Mouse (Mus musculus): ENCODE measurements around the gene Wdr20. TPM values are rescaled to one million over a fixed set of nuclear protein-coding genes. Genes with fewer than 3 reads are reported as not detected.

Wdr20 gene
- total RNA-seq, 2 experiments from 2014 or later, result 15.4 to 17.4 TPM

DNA sequence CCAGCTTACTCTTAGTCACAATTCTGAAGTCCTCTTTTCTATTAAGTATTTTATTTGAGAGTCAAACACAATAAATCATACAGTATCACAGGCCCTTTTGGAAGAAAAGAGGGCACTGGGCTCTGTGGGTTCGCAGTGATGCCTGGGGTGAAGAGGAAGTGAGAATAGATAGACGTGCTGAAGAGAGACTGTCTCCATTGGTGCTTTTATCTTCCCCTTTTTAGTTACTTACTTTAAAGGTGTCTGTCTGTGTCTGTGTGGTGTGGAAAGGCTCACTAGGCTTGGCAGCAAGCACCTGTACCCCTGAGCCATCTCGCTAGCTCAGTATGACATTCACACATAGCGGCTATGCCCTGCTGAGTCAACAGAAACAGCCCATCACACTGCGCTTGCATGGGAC is 40.1 kb downstream of the Wdr20 start:
- DNase-seq, result no peak

GRCm38 (mm10) chr12:110779296-110779695 is 41.6 kb downstream of the Wdr20 start:
- no peak for DNase-seq

DNA sequence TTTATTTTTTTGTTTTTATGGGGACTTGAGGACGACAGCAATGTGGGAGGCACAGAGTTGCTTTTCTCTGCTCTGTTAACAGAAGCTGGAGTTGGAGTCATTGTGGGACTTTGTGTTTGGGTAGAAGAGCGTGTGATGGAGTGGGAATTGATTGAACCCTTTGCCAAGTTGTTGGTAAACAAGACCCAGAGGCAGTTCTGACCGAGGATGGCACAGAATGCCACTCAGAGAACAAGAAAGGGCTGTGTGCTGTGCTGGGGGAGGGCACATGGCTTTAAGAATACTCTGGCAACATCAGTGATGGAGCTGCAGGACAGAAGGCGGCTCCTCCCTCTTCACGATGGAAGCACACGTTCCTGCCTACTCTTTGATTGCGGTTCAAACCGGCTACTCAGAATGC is 43.4 kb downstream of the Wdr20 start:
- no peak for DNase-seq

GRCm38 (mm10) chr12:110782278-110782677 is 44.5 kb downstream of the Wdr20 start:
- DNase-seq, result no peak

- DNase-seq, result no peak
Measured at GRCm38 (mm10) chr12:110784211-110784610, 46.5 kb downstream of the Wdr20 start.

DNA sequence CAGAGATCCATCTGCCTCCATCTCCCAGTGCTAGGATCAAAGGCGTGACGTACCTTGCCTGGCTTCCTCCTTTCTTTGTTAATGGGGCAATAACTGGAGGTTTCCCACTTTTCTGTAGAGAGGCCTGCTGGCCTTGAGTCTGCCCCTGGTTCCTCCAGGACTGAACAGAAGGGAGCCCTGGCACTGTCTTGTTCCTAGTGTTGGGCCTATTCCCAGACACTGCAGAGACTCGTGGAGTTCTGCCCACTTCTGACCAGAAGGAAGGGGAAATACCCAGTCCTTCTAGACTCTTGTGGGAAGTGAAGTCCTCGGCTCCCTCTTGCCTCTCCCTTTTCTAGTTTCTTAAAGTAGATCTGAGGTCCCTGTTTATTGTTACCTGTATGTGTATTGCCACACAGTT is 48.5 kb downstream of the Wdr20 start:
- DNase-seq, result no peak

DNA sequence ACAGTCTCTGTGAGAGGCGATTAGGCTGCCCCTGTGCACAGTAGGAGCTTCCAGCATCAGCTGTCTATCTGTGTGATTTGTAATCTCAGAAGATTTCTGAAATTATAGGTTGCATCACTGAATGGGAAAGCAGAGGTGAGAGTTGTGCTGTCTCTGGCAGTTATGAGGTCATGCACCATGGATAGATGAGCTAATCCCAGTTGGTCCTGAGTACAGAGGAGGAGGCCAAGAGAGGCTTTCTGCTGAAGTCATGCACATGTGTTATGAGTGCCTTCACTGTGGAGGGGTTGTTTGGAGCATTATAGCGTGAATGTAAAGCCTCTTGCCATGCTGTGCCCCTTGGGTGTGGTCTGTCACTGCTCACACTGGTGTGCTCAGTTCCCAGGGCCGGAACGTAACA is 52.8 kb downstream of the Wdr20 start:
- no peak for DNase-seq

GRCm38 (mm10) chr12:110791026-110791425 is 53.3 kb downstream of the Wdr20 start:
- DNase-seq, result no peak

- no peak for DNase-seq
Measured at GRCm38 (mm10) chr12:110795035-110795434, 57.3 kb downstream of the Wdr20 start.

DNA sequence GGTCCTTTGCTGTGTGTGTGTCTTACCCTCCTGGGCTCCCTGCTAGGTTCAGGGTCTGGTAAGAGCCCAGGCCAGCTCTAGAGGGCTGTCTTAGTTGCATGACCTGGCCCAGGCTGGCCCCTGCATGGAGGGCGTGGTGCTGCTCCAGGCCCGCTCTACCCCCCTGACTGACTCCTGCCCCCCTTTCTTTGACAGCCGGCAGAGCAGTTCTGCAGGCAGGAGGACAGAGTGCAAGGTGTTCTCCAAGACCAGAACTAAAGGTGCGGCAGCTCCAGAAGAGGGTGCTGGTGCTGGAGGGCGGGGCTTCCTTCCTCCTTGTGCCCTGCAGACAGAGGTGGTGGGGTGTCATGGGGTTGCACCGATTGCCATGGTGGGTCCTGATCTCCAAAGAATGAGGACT is 59.0 kb downstream of the Wdr20 start:
- DNase-seq, result no peak

DNA sequence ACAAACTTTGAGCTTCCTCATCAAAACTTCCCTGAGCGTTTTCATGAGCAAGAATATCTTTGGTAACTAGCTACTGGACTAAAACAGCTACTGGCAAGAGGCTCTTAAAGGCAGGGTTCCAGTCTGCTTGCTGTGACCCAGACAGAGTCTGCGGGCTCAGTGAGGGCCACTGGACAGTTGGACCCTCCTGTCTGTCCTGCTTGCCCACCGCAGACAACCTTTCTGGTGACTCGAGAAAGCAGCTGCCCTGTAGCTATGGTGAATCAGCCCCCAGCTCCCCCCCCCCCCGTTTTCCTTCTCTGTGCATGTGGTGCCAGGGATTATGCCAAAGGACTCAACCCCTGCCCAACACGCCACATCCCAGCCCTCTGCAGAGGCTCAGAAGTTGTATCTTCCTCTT is 59.5 kb downstream of the Wdr20 start:
- DNase-seq, result no peak

- DNase-seq, result no peak
Measured at GRCm38 (mm10) chr12:110797842-110798431, 60.2 kb downstream of the Wdr20 start.

- no peak for DNase-seq
Measured at GRCm38 (mm10) chr12:110799226-110799625, 61.5 kb downstream of the Wdr20 start.

DNA sequence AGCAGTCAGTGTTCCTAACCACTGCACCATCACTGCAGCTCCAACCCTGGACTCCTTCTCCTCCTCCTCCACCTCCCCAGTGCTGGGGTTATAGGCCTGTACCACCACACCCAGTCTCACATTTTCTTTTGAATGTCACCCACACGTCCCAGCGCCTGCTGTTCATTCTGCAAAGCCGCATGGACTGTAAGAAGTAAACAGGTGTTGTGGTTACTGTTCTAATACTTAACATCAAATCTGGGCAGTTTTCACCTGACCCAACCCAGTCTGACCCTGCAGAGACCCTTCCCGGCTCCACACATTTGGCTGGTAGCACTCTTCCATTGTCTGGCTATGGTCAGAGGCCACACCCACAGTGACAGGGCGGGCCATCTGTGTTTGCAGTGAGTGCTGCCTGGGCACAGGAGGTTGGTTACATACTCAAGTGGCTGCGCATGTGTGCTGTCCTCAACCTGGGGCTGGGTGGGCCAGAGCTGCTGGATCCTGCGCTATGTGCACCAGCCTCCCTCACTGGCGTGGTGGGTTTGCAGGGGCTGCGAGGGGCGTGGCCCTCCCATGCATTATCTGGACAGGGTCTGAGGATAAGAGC is 64.2 kb downstream of the Wdr20 start:
- DNase-seq, result no peak

- no peak for DNase-seq
Measured at GRCm38 (mm10) chr12:110802674-110803297, 65.0 kb downstream of the Wdr20 start.

- no peak for DNase-seq
Measured at GRCm38 (mm10) chr12:110804261-110804660, 66.5 kb downstream of the Wdr20 start.

GRCm38 (mm10) chr12:110806301-110806970 is 68.7 kb downstream of the Wdr20 start:
- no peak for DNase-seq

- DNase-seq, result no peak
Measured at GRCm38 (mm10) chr12:110808430-110808829, 70.7 kb downstream of the Wdr20 start.

DNA sequence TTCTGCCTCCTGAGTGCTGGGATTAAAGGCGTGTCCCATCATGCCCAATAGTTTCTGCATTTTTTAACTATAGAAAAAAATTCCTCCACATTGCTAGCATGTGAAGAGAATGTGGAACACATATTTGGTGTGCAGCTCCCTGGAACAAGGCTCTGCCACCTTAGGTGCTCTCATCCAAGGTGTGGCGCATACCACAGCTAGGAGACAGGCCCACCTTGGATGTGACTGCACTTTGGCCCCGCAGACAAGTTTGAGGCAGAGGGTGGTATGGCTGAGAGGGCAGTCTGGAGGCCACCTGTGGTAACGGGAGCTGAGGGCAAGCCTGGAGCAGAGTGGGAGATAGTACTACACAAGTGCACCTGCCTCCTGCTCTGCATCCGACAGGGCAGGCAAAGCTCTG is 71.1 kb downstream of the Wdr20 start:
- no peak for DNase-seq

- no peak for DNase-seq
Measured at GRCm38 (mm10) chr12:110813132-110813531, 75.4 kb downstream of the Wdr20 start.

- no peak for DNase-seq
Measured at GRCm38 (mm10) chr12:110813624-110814023, 75.9 kb downstream of the Wdr20 start.

- no peak for DNase-seq
Measured at GRCm38 (mm10) chr12:110814924-110815323, 77.2 kb downstream of the Wdr20 start.

- DNase-seq, result no peak
Measured at GRCm38 (mm10) chr12:110816833-110817232, 79.1 kb downstream of the Wdr20 start.

Measured in gastrocnemius, postnatal 25 days (tissue).